Mouse (Mus musculus) erythroblast, embryonic 14.5 days (primary cell): ENCODE results near the gene Fam131a. TPM values are rescaled to one million over a fixed set of nuclear protein-coding genes. Genes with fewer than 3 reads are reported as not detected.

Experiments
- H3K27me3 ChIP-seq: 2 replicates; pipeline ENCODE4 v1.6.1; 2012; ENCODE audit warnings: inconsistent platforms; ENCODE audit not compliant: control insufficient read depth
- H3K36me3 ChIP-seq: 2 replicates; pipeline ENCODE4 v1.6.1; 2012; ENCODE audit warnings: mild to moderate bottlenecking, inconsistent platforms; ENCODE audit not compliant: control insufficient read depth
- H3K4me1 ChIP-seq: 2 replicates; pipeline ENCODE4 v1.6.1; 2012; ENCODE audit warnings: inconsistent platforms; ENCODE audit not compliant: control insufficient read depth
- H3K4me3 ChIP-seq: replicated peaks from 2 replicates; pipeline ENCODE3; 2012; ENCODE audit warnings: moderate library complexity, mild to moderate bottlenecking, inconsistent platforms
- H3K9me3 ChIP-seq: 2 replicates; pipeline ENCODE4 v1.6.1; 2012; ENCODE audit warnings: low read length, inconsistent platforms, mixed read lengths; ENCODE audit not compliant: control insufficient read depth
- GATA1 ChIP-seq: IDR thresholded peaks from 2 replicates; pipeline ENCODE4 v1.6.1; 2012; ENCODE audit warnings: low read length, inconsistent platforms, mixed read lengths
- TAL1 ChIP-seq: IDR thresholded peaks from 3 replicates; pipeline ENCODE4 v1.6.1; 2012; ENCODE audit warnings: low read length, inconsistent platforms, mixed read lengths
- polyA plus RNA-seq: library from polyadenylated mRNA; stranded (reverse); fragments of >175 nt; gene quantifications from 2 replicates; pipeline ENCODE4 v1.2.3, GENCODE M21; 2012

Gene Fam131a
- polyA plus RNA-seq, 1 experiment = 0.29 TPM

DNA sequence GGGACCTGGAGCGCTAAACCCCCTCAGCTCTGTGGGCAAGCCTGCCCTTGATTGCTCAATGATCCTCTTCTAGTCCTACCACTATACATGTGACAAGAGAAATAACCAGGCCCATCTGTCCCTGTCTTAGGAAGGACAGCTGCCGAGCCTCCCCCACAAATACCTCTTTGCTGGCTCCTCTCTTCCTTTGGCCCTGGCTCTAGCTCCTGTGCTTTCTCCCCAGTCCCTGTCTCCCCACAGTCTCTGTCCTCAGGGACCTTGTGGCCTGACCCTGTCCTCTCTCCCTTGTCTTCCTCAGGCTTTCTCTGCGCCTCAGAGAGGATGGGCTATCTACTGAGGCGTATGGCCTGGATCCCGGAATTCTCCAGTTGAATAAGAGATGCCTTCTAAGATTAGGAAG, 38.6 kb downstream of the Fam131a start:
- peaks cover 86% of the 10 kb centered on the region for H3K27me3 ChIP-seq

DNA sequence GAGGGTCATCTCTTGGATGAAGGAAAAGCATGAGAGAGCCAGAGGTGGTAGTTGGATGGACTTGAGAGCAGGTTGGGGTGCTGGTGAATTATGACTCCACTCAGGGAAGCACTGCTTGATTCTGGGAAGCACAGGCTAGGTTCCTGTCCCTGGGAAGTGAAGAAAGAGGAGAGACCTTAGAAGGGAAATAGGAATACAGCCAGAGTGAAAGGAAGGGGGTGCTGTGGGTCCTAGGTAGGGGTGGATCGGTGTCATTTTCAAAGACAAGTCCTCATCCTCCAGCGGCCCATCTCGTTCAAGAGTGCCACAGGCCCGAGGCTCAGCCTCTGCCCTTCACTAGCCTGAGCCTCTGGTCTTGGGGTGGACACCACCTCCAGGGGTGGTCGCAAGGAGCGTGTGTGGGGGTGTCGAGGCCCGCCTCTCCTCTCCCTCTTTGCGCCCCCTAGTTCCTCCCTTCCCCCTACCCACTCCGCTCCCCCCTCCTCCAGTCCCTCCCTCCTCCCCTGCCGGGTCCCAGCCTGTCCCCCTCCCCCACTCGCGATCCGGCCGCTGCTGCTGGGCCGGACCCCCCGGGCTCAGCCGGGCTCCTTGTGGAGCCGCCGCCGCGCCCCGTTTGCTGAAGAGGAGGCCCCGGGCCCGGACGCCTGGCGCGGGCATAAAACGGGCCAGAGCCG, 39.3 kb downstream of the Fam131a start:
- Histone ChIP-seq H3K27me3 (peaks cover 87% of the 10 kb centered on the region), H3K4me3 (peak overlapping the region; percentile 18), H3K36me3 (no peaks in the 10 kb centered on the region), H3K9me3 (peaks cover 3% of the 10 kb centered on the region; the same call in 1 of the 2 replicates), H3K4me1 (peaks cover 3% of the 10 kb centered on the region; the same call in 1 of the 2 replicates)
- no peak for TF ChIP-seq TAL1
- no peak for TF ChIP-seq GATA1

More for the DNA sequence above, 38.6 kb downstream of the Fam131a start:
- Histone ChIP-seq H3K9me3 (peaks cover 3% of the 10 kb centered on the region; the same call in 1 of the 2 replicates), H3K4me1 (peaks cover 3% of the 10 kb centered on the region; the same call in 1 of the 2 replicates), H3K36me3 (no peaks in the 10 kb centered on the region), H3K4me3 (no peak overlapping the region)
- TF ChIP-seq TAL1 = no peak
- TF ChIP-seq GATA1 = no peak

DNA sequence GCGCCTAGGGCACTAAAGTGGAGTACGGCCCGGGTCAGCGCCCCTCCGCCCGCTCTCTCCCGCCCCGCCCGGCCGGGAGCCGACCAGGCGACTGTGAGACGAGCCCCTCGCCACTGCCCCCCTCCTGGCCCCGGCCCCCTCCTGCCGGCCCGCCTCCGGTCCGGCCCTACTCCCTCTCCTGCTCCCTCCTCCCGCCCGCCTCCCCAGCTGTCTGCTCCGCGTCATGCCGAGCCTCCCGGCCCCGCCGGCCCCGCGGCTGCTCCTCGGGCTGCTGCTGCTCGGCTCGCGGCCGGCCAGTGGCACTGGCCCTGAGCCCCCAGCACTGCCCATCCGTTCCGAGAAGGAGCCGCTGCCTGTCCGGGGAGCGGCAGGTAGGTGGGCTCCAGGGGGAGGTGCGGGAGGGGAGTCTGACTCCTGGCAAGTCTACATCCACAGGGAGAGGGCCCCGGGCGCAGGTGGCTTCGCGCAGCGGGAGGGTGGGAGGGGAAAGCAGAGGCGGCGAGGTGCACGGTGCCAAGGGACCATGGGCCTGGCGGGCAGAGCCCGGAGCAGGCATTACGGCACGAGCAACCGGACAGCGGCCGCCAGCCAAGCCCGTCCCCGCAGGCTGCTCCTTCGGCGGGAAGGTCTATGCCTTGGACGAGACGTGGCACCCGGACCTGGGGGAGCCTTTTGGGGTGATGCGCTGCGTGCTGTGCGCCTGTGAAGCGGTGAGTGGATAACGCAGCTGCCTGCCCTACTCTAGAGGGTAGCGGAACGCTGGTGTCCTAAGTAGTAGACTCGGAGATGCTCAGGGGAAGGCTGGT, 40.1 kb downstream of the Fam131a start, which contains the start of gene Chrd:
Gene Chrd, plus strand, starts transcription at position 203 of the 806 bp plus-strand sequence.
- TF ChIP-seq GATA1 (no peak), TAL1 (no peak)
- peaks cover 3% of the 10 kb centered on the region; the same call in 1 of the 2 replicates for H3K4me1 ChIP-seq
- peaks cover 86% of the 10 kb centered on the region for H3K27me3 ChIP-seq
- peak within 1 kb of the TSS; percentile 32 for H3K4me3 ChIP-seq
- H3K9me3 ChIP-seq = peaks cover 3% of the 10 kb centered on the region
- no peaks in the 10 kb centered on the region for H3K36me3 ChIP-seq

DNA sequence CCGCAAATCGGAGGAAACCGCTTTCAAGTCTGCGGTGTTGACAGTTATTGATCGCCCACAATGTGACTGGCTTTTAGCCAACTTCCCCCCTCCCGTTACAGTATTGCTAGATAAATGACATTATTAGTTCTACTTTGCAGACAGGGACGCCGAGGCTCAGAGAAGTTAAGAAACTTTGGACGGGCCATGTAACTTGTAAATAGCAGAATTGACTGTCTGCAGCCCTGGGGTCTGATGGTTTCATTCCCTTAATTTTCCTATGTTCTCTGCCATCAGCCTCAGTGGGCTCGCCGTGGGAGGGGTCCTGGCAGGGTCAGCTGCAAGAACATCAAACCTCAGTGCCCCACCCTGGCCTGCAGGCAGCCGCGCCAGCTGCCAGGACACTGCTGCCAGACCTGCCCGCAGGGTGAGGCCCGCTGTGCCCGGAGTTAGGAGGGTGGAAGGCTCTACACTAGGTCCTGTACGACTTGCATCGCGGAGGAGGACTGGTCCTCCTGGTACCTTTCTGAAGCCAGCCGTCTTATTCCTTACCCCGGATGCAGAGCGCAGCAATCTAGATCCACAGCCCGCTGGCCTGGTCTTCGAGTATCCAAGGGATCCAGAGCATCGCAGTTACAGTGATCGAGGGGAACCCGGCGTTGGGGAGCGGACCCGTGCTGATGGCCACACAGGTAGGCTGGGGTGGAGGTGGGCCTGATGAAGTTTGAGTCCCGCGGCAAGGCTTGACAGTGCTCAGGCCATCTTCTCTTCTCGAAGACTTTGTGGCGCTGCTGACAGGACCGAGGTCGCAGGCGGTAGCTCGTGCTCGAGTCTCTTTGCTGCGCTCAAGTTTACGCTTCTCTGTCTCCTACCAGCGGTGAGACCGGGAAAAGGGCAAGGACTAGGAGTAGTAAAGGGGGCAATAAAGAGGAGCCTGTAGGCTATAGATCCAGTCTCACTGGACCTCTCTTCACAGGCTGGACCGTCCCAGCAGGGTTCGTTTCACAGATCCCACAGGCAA, 41.0 kb downstream of the Fam131a start, which contains the start of gene Thpo:
Gene Thpo, minus strand, starts transcription at position 781 of the 1,000 bp plus-strand sequence.
- H3K4me3 ChIP-seq = peak within 1 kb of the TSS; percentile 27
- H3K27me3 ChIP-seq = peaks cover 77% of the 10 kb centered on the region
- H3K36me3 ChIP-seq = no peaks in the 10 kb centered on the region
- TF ChIP-seq GATA1 (no peak), TAL1 (no peak)
- peaks cover 3% of the 10 kb centered on the region; the same call in 1 of the 2 replicates for H3K4me1 ChIP-seq
- H3K9me3 ChIP-seq = peaks cover 3% of the 10 kb centered on the region

DNA sequence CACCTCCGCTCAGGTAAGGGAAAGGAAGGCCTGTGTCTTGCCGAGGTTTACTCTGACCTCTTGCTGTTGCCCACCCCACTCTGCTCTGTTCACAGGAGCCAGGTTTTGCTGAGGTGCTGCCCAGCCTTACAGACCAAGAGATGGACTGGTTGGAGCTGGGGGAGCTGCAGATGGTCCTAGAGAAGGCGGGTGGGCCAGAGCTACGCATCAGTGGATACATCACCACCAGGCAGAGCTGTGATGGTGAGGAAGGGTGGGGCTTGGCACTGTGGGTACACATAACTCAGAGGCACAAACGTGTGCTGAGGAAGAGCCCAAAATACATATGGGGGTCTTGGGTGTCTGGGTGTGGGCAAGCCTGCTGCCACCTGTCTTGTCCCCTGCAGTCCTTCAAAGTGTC, 42.6 kb downstream of the Fam131a start:
- Histone ChIP-seq H3K27me3 (peaks cover 66% of the 10 kb centered on the region), H3K4me1 (peaks cover 3% of the 10 kb centered on the region; the same call in 1 of the 2 replicates), H3K4me3 (no peak overlapping the region), H3K36me3 (no peaks in the 10 kb centered on the region), H3K9me3 (peaks cover 3% of the 10 kb centered on the region)
- TF ChIP-seq GATA1 (no peak), TAL1 (no peak)

DNA sequence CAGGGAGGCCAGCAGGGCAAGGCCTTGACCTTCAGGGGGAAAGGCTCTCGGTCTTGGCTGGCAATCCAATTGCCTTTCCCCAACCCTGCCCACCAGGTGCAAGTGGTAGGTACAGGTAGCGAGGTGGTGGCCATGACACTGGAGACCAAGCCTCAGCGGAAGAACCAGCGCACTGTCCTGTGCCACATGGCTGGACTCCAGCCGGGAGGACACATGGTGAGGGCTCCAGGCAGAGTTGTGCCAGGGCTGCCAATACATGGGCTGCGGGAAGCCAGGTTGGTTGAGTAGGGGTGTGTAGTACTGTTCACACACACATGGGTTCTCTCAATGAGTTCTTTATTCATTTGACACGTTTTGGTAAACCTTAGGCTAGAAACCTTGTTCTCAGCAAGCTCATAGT, 43.1 kb downstream of the Fam131a start:
- H3K4me1 ChIP-seq = peaks cover 3% of the 10 kb centered on the region; the same call in 1 of the 2 replicates
- H3K4me3 ChIP-seq = no peak overlapping the region
- H3K9me3 ChIP-seq = peaks cover 3% of the 10 kb centered on the region
- no peaks in the 10 kb centered on the region for H3K36me3 ChIP-seq
- TF ChIP-seq GATA1 (no peak), TAL1 (no peak)
- H3K27me3 ChIP-seq = peaks cover 61% of the 10 kb centered on the region

DNA sequence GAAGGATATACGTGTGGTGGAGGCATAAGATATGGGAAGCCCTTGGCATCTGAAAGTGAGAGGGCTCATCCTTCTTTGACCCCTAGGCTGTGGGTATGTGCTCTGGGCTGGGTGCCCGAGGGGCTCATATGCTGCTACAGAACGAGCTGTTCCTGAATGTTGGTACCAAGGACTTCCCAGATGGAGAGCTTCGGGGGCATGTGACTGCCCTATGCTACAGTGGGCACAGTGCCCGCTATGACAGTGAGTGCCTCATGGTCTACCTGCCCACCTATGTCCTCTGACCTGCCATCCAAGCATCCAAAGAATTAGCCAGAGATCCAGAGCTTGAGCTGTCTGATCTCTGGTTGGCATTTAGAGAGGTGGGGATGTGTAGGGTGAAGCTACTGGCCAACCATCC, 43.8 kb downstream of the Fam131a start:
- Histone ChIP-seq H3K27me3 (peaks cover 55% of the 10 kb centered on the region), H3K36me3 (no peaks in the 10 kb centered on the region), H3K4me1 (peaks cover 3% of the 10 kb centered on the region; the same call in 1 of the 2 replicates), H3K9me3 (peaks cover 3% of the 10 kb centered on the region), H3K4me3 (no peak overlapping the region)
- no peak for TF ChIP-seq GATA1
- no peak for TF ChIP-seq TAL1

DNA sequence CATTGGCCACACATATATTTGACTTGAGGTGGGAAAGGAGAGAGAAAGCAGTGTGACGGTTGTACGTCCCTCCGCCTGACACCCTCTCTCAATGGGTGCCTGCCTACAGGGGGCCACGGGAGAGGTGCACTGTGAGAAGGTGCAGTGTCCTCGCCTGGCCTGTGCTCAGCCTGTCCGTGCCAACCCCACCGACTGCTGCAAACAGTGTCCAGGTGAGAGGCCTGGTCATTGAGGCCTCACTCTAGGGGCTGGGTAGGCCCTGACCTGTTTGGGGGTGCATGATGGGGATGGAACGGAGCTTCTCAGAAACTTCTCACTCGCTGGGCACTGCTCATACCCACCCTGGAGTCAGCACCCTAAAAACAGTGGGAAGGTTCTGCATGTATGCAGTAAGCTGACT, 46.8 kb downstream of the Fam131a start:
- Histone ChIP-seq H3K4me3 (no peak overlapping the region), H3K9me3 (no peaks in the 10 kb centered on the region; the same call in 1 of the 2 replicates), H3K4me1 (0 out of 2 replicates have a peak, but pooled peaks cover 1% of the 10 kb centered on the region), H3K36me3 (no peaks in the 10 kb centered on the region), H3K27me3 (peaks cover 25% of the 10 kb centered on the region)
- TF ChIP-seq GATA1 (no peak), TAL1 (no peak)
